Mouse (Mus musculus) liver, postnatal 0 days (tissue): ENCODE measurements around the gene Angptl2.

Experiments
- CTCF ChIP-seq: sonication (generic); IDR thresholded peaks from 2 replicates; pipeline ENCODE4 v1.5.1; 2016; ENCODE audit warnings: antibody characterized with exemption, low read depth
- EP300 ChIP-seq: IDR thresholded peaks from 2 replicates; pipeline ENCODE4 v1.6.1; 2016; ENCODE audit warnings: antibody characterized with exemption, low read depth, mild to moderate bottlenecking

DNA sequence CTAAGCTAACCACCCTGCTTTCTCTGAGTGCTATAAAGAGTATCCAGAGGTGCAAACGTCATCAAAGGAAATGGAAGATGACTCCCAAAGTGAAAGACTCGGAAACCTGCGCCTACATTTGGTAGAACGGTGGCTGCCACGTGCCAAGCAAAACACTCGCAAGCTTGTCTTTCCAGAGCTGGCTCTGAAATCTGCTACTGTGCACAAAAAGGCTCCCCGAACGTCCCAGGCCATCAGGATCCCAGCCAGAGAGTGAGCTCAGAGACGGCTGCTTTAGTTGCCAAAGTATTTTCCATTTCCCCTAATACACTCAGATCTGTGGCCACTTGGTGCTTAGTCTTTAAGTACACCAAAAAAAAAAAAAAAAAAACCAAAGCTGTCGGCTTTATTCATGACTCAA, 31.2 kb upstream of the Angptl2 start:
- no peak for TF ChIP-seq EP300
- TF ChIP-seq CTCF = no peak
